1 mouse cellular context compared by ENCODE assay signal in genomic region chr14:33959341-33959740, GRCm38 (mm10).
A peak's percentile ranks its signal among the peaks of the same experiment; 100 is the strongest.
TF ChIP-seq lines count a peak whose summit lies in the region.

No protein-coding gene starts in this region.

TF ChIP-seq in CH12.LX, 34 proteins besides CTCF, POLR2A, EP300 and RAD21:
- TF ChIP-seq TBP (conservative IDR thresholded peaks at IDR 0.05; ENCODE audit: low read depth, low read length) = no peak
- TF ChIP-seq ZNF384 (IDR thresholded peaks at IDR 0.05; ENCODE audit: low read depth, low read length) = no peak
- peak; percentile 51 for TF ChIP-seq SMC3 (IDR thresholded peaks at IDR 0.05; ENCODE audit: low read depth, low read length)
